Mouse (Mus musculus): ENCODE results near the gene 4933405L10Rik.

GRCm38 (mm10) chr8:105690978-105691377 is 16.5 kb upstream of the 4933405L10Rik start:
- TF ChIP-seq CTCF (IDR thresholded peaks at IDR 0.05; ENCODE audit: low read depth, low read length) (no peak), POLR2A (IDR thresholded peaks at IDR 0.05; ENCODE audit: extremely low read depth, insufficient read depth, low read length) (no peak)
